Mouse (Mus musculus): ENCODE data around the gene Prkn.

- TF ChIP-seq CTCF (IDR thresholded peaks at IDR 0.05; ENCODE audit: extremely low read depth, insufficient read depth, low read length) = no peak
- no peak for TF ChIP-seq POLR2A (IDR thresholded peaks at IDR 0.05; ENCODE audit: extremely low read depth, insufficient read depth, low read length)
Measured at GRCm38 (mm10) chr17:11912872-11913365, 1072.7 kb downstream of the Prkn start.
